Comparison of ENCODE assay signal across 9 mouse cellular contexts in genomic region chr8:79734304-79734703, GRCm38 (mm10). TPM values are rescaled to one million over a fixed set of nuclear protein-coding genes. Genes with fewer than 3 reads are reported as not detected.
A peak's percentile ranks its signal among the peaks of the same experiment; 100 is the strongest.
DNase-seq lines count a peak whose midpoint lies in the region; ATAC-seq and TF ChIP-seq lines count a peak whose summit lies in the region.
"Had no signal": no experiment of that assay in that cellular context is flagged by ENCODE, and none has a peak within 500 bp of the region (broad histone marks: within the 10 kb centered on the region; RNA-seq: fewer than 3 reads in every experiment).

No protein-coding gene starts in this region.

- H3K79me2 ChIP-seq in MEL (ENCODE audit: control insufficient read depth, insufficient read depth, low read length, poor library complexity), result no peaks in the 10 kb centered on the region

- peak; percentile 90 for ATAC-seq in inflammation-experienced regulatory T-cells, adult 6 months
- peak; percentile 93 for ATAC-seq in megakaryocyte-erythroid progenitor cell, adult 5-6 weeks (replicated peaks; ENCODE audit: low FRiP score, low TSS enrichment, poor library complexity, severe bottlenecking)

- no peaks in the 10 kb centered on the region for H3K4me1 ChIP-seq in heart, embryonic 10.5 days
- no peaks in the 10 kb centered on the region for H3K4me1 ChIP-seq in MEL (ENCODE audit: control insufficient read depth in 1 of 2, insufficient read depth in 2 of 2, low read length in 2 of 2)
- no peaks in the 10 kb centered on the region for H3K4me1 ChIP-seq in cortical plate, adult 2 months (ENCODE audit: control insufficient read depth, insufficient read depth, low read length)
- H3K4me1 ChIP-seq: limb, embryonic 15.5 days had no signal

- 15% methylated on average over 2 of the region's 2 CpGs for WGBS in heart, embryonic 10.5 days

- peak; percentile 88 for TF ChIP-seq RAD21 in MEL (IDR thresholded peaks at IDR 0.05; ENCODE audit: low read depth, low read length)

- H3K36me3 ChIP-seq in heart, embryonic 10.5 days, result peaks cover 11% of the 10 kb centered on the region; the same call in 1 of the 2 replicates
- H3K36me3 ChIP-seq in MEL (ENCODE audit: control insufficient read depth in 1 of 2, insufficient read depth in 2 of 2, low read length in 2 of 2), result peaks cover 2 to 8% of the 10 kb centered on the region in 2 experiments; a peak in 3 of 4 replicates

- H3K27ac ChIP-seq in heart, embryonic 10.5 days, result no peak overlapping the region
- no peak overlapping the region for H3K27ac ChIP-seq in MEL (ENCODE audit: control insufficient read depth, low read depth, low read length)
- H3K27ac ChIP-seq in cortical plate, adult 2 months (ENCODE audit: insufficient read depth, low read length), result no peak overlapping the region
- H3K27ac ChIP-seq: limb, embryonic 15.5 days had no signal

- H3K9me3 ChIP-seq in heart, embryonic 10.5 days, result no peaks in the 10 kb centered on the region
- no peaks in the 10 kb centered on the region for H3K9me3 ChIP-seq in MEL (replicated peaks; ENCODE audit: insufficient read depth, low read length)
- H3K9me3 ChIP-seq: limb, embryonic 15.5 days had no signal

- TF ChIP-seq POLR2A in MEL (IDR thresholded peaks at IDR 0.05; ENCODE audit: control insufficient read depth in 1 of 2, insufficient read depth in 1 of 2, low read depth in 1 of 2, low read length in 2 of 2, poor library complexity in 1 of 2), result no peak
- no peak for TF ChIP-seq POLR2A in cortical plate, adult 2 months (IDR thresholded peaks at IDR 0.05; ENCODE audit: extremely low read depth, insufficient read depth, low read length)

- TF ChIP-seq EP300 in MEL (IDR thresholded peaks at IDR 0.05; ENCODE audit: low read depth in 1 of 2, low read length in 2 of 2), result no peak

- no peaks in the 10 kb centered on the region for H3K27me3 ChIP-seq in heart, embryonic 10.5 days (ENCODE audit: insufficient read depth, poor library complexity, severe bottlenecking)
- H3K27me3 ChIP-seq in MEL (ENCODE audit: control insufficient read depth in 1 of 2, insufficient read depth in 2 of 2, low read length in 2 of 2), result no peaks in the 10 kb centered on the region
- H3K27me3 ChIP-seq: limb, embryonic 15.5 days had no signal

- no peak overlapping the region for H3K9ac ChIP-seq in MEL (ENCODE audit: control insufficient read depth, low read depth, low read length, poor library complexity, severe bottlenecking)
- H3K9ac ChIP-seq: limb, embryonic 15.5 days had no signal

- TF ChIP-seq CTCF in MEL (IDR thresholded peaks at IDR 0.05 in 2 of 3, conservative IDR thresholded peaks at IDR 0.05 in 1 of 3; ENCODE audit: control insufficient read depth in 1 of 3, insufficient read depth in 1 of 3, low read depth in 2 of 3, low read length in 3 of 3, poor library complexity in 1 of 3, severe bottlenecking in 1 of 3), result peak; percentile 28 to 88 (median 63); a peak in 5 of 6 replicates
- peak; percentile 57 for TF ChIP-seq CTCF in cortical plate, adult 2 months (IDR thresholded peaks at IDR 0.05; ENCODE audit: extremely low read depth, insufficient read depth, low read length)

- peak; percentile 5 to 15 for DNase-seq in heart, adult 9 months (ENCODE audit: low spot score in 2 of 2)
- no peak for DNase-seq in heart, embryonic 10.5 days (ENCODE audit: low spot score)
- peak; percentile 10 for DNase-seq in 3134 (ENCODE audit: extremely low read depth, insufficient read length, low spot score)
- DNase-seq in MEL (ENCODE audit: low read depth, low spot score), result peak; percentile 78
- DNase-seq in ovary, adult 18-20 months (ENCODE audit: low spot score), result no peak

- H3K4me3 ChIP-seq in heart, embryonic 10.5 days, result no peak overlapping the region
- H3K4me3 ChIP-seq in MEL (ENCODE audit: control insufficient read depth in 1 of 2, insufficient read depth in 1 of 2, low read depth in 2 of 2, low read length in 2 of 2), result no peak overlapping the region
- no peak overlapping the region for H3K4me3 ChIP-seq in cortical plate, adult 2 months (ENCODE audit: insufficient read depth, low read length)
- H3K4me3 ChIP-seq: limb, embryonic 15.5 days had no signal

TF ChIP-seq in MEL, 35 proteins besides CTCF, POLR2A, EP300 and RAD21:
- TF ChIP-seq GATA1 (IDR thresholded peaks at IDR 0.05; ENCODE audit: low read depth, low read length) (no peak), MAFK (IDR thresholded peaks at IDR 0.05; ENCODE audit: borderline replicate concordance, low read depth, low read length) (no peak), HCFC1 (IDR thresholded peaks at IDR 0.05; ENCODE audit: low read depth, low read length) (no peak), SIN3A (IDR thresholded peaks at IDR 0.05; ENCODE audit: low read length) (peak; percentile 63), TAL1 (IDR thresholded peaks at IDR 0.05; ENCODE audit: low read length) (no peak), ZC3H11A (IDR thresholded peaks at IDR 0.05; ENCODE audit: low read depth, low read length) (peak; percentile 75), SMC3 (IDR thresholded peaks at IDR 0.05; ENCODE audit: low read depth, low read length) (peak; percentile 82), MYC (IDR thresholded peaks at IDR 0.05; ENCODE audit: low read depth, low read length) (peak; percentile 59; the same call in 1 of the 2 replicates), ZMIZ1 (IDR thresholded peaks at IDR 0.05; ENCODE audit: low read depth, low read length) (no peak), KAT2A (conservative IDR thresholded peaks at IDR 0.05; ENCODE audit: low read depth, low read length) (no peak), ZKSCAN1 (IDR thresholded peaks at IDR 0.05; ENCODE audit: low read depth, low read length) (no peak), ETS1 (IDR thresholded peaks at IDR 0.05; ENCODE audit: low read depth, low read length) (no peak), BHLHE40 (IDR thresholded peaks at IDR 0.05; ENCODE audit: borderline replicate concordance, low read depth, low read length) (0 out of 2 replicates have a peak, but pooled peaks have one; percentile 26), NELFE (IDR thresholded peaks at IDR 0.05; ENCODE audit: low read depth, low read length) (no peak), POLR2AphosphoS5 (IDR thresholded peaks at IDR 0.05; ENCODE audit: borderline replicate concordance, low read depth, low read length) (no peak), ZNF384 (IDR thresholded peaks at IDR 0.05; ENCODE audit: low read depth, low read length) (peak; percentile 53; the same call in 1 of the 2 replicates)

RNA-seq across cellular contexts. Expression of gene Anapc10, which starts 22.7 kb away (rescaled TPM):
- 26.0 and 34.5 TPM in 2 replicates for polyA plus RNA-seq in heart, embryonic 10.5 days (2016; fragmentation: Nextera tagmentation; extraction: Ambion mirVana)
- total RNA-seq in MEL (2012; rRNA removed), result 16.2 and 17.2 TPM in 2 replicates
- polyA plus RNA-seq in MEL (2012; ENCODE audit: insufficient read depth in 1 of 2, insufficient read length in 2 of 2, low read depth in 1 of 2, low replicate concordance in 2 of 2, missing spikeins in 1 of 2), result 10 to 100 TPM in 1 of 2 experiments, not detected in 1; 19.1 TPM
- 7.2 and 8.1 TPM in 2 replicates for polyA plus RNA-seq in cortical plate, adult 2 months (2012; rRNA removed)
- 10 to 100 TPM; 23.2 to 36.1 (median 27.5) TPM for polyA plus RNA-seq in inflammation-experienced regulatory T-cells, adult 6 months (2017; shearing (Covaris generic))
- total RNA-seq in megakaryocyte-erythroid progenitor cell, adult 5-6 weeks (2014; fragmentation: Nextera tagmentation), result 7.3 and 33.3 TPM in 2 replicates
- total RNA-seq in megakaryocyte-erythroid progenitor cell, adult 5-6 weeks (2017), result 13.2 TPM in 2 replicates

RNA-seq across cellular contexts. Expression of gene Abce1, which starts 22.8 kb away (rescaled TPM):
- 110 and 120 TPM in 2 replicates for polyA plus RNA-seq in heart, embryonic 10.5 days (2016; fragmentation: Nextera tagmentation; extraction: Ambion mirVana)
- 174 and 180 TPM in 2 replicates for total RNA-seq in MEL (2012; rRNA removed)
- 100 to 1,000 TPM; 141 to 293 TPM for polyA plus RNA-seq in MEL (2012; ENCODE audit: insufficient read depth in 1 of 2, insufficient read length in 2 of 2, low read depth in 1 of 2, low replicate concordance in 2 of 2, missing spikeins in 1 of 2)
- polyA plus RNA-seq in cortical plate, adult 2 months (2012; rRNA removed), result 44.1 and 45.8 TPM in 2 replicates
- polyA plus RNA-seq in inflammation-experienced regulatory T-cells, adult 6 months (2017; shearing (Covaris generic)), result 10 to 100 TPM; 75.1 to 86.3 (median 85.4) TPM
- total RNA-seq in megakaryocyte-erythroid progenitor cell, adult 5-6 weeks (2014; fragmentation: Nextera tagmentation), result 221 and 233 TPM in 2 replicates
- total RNA-seq in megakaryocyte-erythroid progenitor cell, adult 5-6 weeks (2017), result 334 and 335 TPM in 2 replicates

Comparison
In these comparisons a context has a peak if more than half of its experiments do, and no peak if none do; other contexts are left out.
1. DNase-seq: peak in heart, adult 9 months (2 of 2), 3134 (single experiment) and MEL (single experiment); none in heart, embryonic 10.5 days (single experiment) and ovary, adult 18-20 months (single experiment).